Mouse (Mus musculus) heart, postnatal 0 days (tissue): ENCODE measurements around the gene Gm49336.

Source experiments
- CTCF ChIP-seq: IDR thresholded peaks from 2 replicates; pipeline ENCODE4 v1.5.1; 2016; ENCODE audit warnings: antibody characterized with exemption, control low read depth, low read depth
- EP300 ChIP-seq: IDR thresholded peaks from 2 replicates; pipeline ENCODE4 v1.6.1; 2016; ENCODE audit warnings: antibody characterized with exemption, low read depth

DNA sequence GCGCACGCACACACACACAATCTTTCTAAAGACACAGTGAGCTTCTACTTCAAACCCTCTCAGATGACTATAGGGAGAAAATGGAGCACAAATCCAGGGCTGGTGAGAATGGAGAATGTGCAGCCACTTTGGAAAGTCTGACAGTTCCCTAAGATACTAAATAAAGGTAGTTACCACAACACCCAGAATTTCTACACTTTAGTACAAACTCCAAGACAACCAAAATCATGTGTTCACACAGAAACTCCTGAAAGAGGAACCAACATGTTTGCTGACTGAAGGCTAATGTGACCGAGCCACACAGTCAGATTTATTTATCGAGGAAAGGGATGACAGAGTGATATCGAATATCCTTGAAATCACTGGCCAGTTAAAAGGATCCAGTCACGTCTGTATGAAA lies 46.3 kb downstream of the Gm49336 start:
- TF ChIP-seq CTCF (no peak), EP300 (no peak)
